Mouse (Mus musculus) hindbrain, embryonic 16.5 days (tissue): Measurements from ENCODE around the gene Pla2g2f. TPM values are rescaled to one million over a fixed set of nuclear protein-coding genes. Genes with fewer than 3 reads are reported as not detected.
A peak's percentile ranks its signal among the peaks of the same experiment; 100 is the strongest.

Experiments used
- ATAC-seq: fragments of 200-750 bp; cut with Nextera tagmentation; 2 replicates; pipeline ENCODE4 v1.8.0; 2017; ENCODE audit warnings: moderate TSS enrichment, moderate library complexity
- H3K27ac ChIP-seq: fragments of 300-500 bp; sonication (generic); 2 replicates; pipeline ENCODE4 v1.5.1; 2014; ENCODE audit warnings: low read depth, mild to moderate bottlenecking, control low read depth, low read length, moderate library complexity
- H3K27me3 ChIP-seq: fragments of 300-500 bp; sonication (generic); replicated peaks from 2 replicates; pipeline ENCODE4 v1.6.1; 2014; ENCODE audit warnings: low read length; ENCODE audit not compliant: control insufficient read depth, insufficient read depth
- H3K36me3 ChIP-seq: fragments of 300-500 bp; sonication (generic); 2 replicates; pipeline ENCODE4 v1.6.1; 2014; ENCODE audit warnings: mild to moderate bottlenecking, low read length, moderate library complexity, mixed read lengths; ENCODE audit not compliant: control insufficient read depth, insufficient read depth
- H3K4me1 ChIP-seq: fragments of 300-500 bp; sonication (generic); 2 replicates; pipeline ENCODE4 v1.6.1; 2014; ENCODE audit warnings: low read depth, low read length; ENCODE audit not compliant: control insufficient read depth, insufficient read depth
- H3K4me2 ChIP-seq: fragments of 300-500 bp; sonication (generic); 2 replicates; pipeline ENCODE4 v1.6.1; 2014; ENCODE audit warnings: mild to moderate bottlenecking, low read length, control low read depth, moderate library complexity
- H3K4me3 ChIP-seq: fragments of 300-500 bp; sonication (generic); 2 replicates; pipeline ENCODE4 v1.5.1; 2014; ENCODE audit warnings: mild to moderate bottlenecking, low read length, control low read depth, moderate library complexity
- H3K9ac ChIP-seq: fragments of 300-500 bp; sonication (generic); 2 replicates; pipeline ENCODE4 v1.6.1; 2014; ENCODE audit warnings: low read depth, mild to moderate bottlenecking, control low read depth, low read length, moderate library complexity
- H3K9me3 ChIP-seq: fragments of 300-500 bp; sonication (generic); 2 replicates; pipeline ENCODE4 v1.6.1; 2014; ENCODE audit warnings: mild to moderate bottlenecking, low read length, moderate library complexity; ENCODE audit not compliant: control insufficient read depth
- WGBS: fragments of 180-500 bp; shearing (Covaris S2); extraction: QIAGEN DNeasy Blood & Tissue Kit; methylation state at CpG from one replicate; pipeline ENCODE4 v1.1.7; 2014; 5-methylcytosine and 5-hydroxymethylcytosine counted together
- polyA plus RNA-seq: library from polyadenylated mRNA; unstranded; fragments of >200 nt; fragmentation: Nextera tagmentation; extraction: Ambion mirVana; gene quantifications from 2 replicates; pipeline ENCODE4 v1.2.1, GENCODE M21; 2015

The Pla2g2f gene
- polyA plus RNA-seq, 1 experiment from 2014 or later, result 0.06 TPM

DNA sequence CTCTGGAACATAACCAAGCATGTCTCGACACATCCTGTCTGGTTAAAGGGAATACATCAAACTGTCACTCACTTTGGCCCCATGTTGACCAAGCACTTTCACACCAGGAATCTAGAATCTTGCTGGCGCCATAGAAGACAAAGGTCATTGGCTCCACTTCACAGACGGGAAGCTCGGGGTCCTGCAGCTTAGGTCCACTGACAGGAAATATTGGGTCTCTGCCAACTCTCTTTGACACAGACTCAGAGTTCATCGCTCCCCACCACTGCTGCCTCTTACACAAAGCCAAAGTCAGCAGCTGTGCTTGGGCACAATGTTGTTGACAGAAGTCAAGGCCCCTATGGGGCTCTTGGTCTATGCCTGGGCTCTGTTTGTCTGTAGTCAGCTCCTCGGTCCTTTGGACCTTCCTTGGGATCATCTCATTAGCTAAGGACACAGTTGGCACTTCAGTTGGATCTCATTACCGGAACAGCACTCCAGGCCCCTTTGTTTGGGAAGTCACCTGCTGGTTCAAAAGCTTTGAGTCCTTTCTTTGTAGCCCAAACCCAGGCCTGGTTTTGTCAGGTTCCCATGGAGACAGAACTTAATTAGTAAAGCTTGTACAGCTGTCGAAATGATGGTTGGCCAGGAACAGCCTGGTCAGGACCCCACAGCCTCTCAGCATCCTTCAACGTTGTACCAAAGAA is 28.3 kb downstream of the Pla2g2f start:
- Histone ChIP-seq H3K4me1 (peaks cover 14% of the 10 kb centered on the region), H3K9me3 (no peaks in the 10 kb centered on the region), H3K9ac (no peak overlapping the region), H3K27me3 (no peaks in the 10 kb centered on the region), H3K4me3 (no peak overlapping the region), H3K4me2 (no peak overlapping the region), H3K36me3 (no peaks in the 10 kb centered on the region), H3K27ac (peak overlapping the region; percentile 12; the same call in 1 of the 2 replicates)
- ATAC-seq, result peak; percentile 79
- 23% methylated on average over 9 of the region's 9 CpGs for WGBS

DNA sequence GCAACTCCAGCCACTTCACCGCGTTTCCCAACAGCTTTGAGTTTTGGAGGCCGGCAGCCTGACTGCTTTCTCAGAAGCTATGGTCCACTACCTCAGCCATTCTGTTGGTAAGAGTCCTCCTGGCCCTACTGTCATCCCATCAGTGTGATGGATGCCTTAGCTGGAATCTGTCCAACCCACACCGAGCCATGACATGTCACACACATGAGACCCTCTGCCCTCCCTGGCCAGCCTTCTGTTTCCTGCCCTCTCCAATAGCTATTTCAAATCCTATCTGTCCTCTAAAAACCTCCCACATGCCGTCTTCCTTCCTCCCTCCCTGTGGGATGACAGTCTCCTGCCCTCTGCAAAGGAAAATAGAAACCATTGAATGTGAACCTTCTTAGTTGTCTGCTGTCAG is 31.7 kb downstream of the Pla2g2f start:
- Histone ChIP-seq H3K27ac (no peak overlapping the region), H3K4me1 (peaks cover 20% of the 10 kb centered on the region), H3K27me3 (no peaks in the 10 kb centered on the region), H3K4me2 (no peak overlapping the region), H3K9me3 (no peaks in the 10 kb centered on the region), H3K36me3 (no peaks in the 10 kb centered on the region), H3K4me3 (no peak overlapping the region), H3K9ac (no peak overlapping the region)
- ATAC-seq, result no peak
- WGBS, result 67% methylated on average over 5 of the region's 5 CpGs

DNA sequence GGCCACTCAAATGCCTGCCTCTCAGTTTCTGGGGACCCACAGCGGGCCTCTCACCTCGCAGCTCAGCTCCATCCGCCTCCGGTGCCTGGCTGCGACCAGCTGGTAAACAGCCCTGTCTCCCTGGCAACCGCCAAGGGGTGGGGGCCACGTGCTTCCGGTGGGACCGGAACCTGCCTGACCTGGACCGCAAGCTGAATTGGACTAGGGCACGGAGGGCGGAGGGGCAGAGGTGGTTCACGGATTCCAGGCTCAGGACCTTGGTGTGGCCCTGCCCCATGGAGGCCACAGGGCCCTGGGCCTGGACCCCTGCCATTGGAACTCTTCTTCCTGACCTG is 32.3 kb downstream of the Pla2g2f start:
- WGBS, result 4% methylated on average over 13 of the region's 13 CpGs
- Histone ChIP-seq H3K9ac (peak overlapping the region; percentile 58), H3K9me3 (no peaks in the 10 kb centered on the region), H3K36me3 (no peaks in the 10 kb centered on the region), H3K27me3 (no peaks in the 10 kb centered on the region), H3K4me2 (peak overlapping the region; percentile 59), H3K4me1 (peaks cover 20% of the 10 kb centered on the region), H3K27ac (peak overlapping the region; percentile 3; the same call in 1 of the 2 replicates), H3K4me3 (peak overlapping the region; percentile 31)
- ATAC-seq, result peak; percentile 81

DNA sequence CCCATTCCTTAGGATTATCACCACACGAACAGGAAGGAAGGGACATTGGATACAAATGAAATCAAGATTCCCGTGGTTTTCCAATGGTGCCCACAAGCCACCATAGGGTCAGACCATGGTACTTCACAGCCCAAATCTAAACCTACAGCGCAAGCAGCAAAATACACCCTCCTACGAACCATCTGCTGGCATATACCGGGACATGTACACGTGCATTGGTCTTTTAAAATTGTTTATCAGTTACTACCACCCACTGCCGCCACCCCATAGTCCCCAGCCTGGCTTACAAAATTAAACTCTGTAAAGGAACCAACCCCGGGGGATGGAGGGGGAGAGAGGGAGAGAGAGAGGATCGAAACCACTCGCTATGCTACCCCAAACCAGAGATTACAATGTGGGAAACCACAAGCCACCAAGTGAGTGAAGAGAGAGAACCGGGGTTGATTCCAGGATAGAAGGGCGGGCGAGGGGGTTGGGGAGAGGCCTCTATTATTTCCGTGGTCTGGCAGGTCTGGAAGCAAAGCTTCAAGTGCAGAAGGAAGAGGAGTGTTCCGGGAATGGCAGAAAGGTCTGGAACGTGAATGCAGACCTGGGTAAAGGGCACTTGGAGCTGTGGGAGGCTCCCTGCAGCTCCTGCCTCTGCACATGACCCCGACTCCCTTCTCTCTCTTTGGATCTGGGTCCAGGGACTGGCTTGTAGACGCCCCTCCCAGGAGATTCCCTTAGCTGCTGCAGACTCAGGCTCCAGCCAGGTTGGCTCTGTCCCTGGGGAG is 32.9 kb downstream of the Pla2g2f start, which contains the start of gene Pla2g2c:
Gene Pla2g2c (plus strand): TSS at position 439 of the 773 bp plus-strand sequence.
- no peaks in the 10 kb centered on the region for H3K27me3 ChIP-seq
- no peaks in the 10 kb centered on the region for H3K36me3 ChIP-seq
- H3K9me3 ChIP-seq, result no peaks in the 10 kb centered on the region
- H3K4me3 ChIP-seq, result peak within 1 kb of the TSS; percentile 31
- H3K27ac ChIP-seq, result peak within 1 kb of the TSS; percentile 3; the same call in 1 of the 2 replicates
- H3K4me1 ChIP-seq, result peaks cover 20% of the 10 kb centered on the region
- H3K4me2 ChIP-seq, result peak within 1 kb of the TSS; percentile 59
- ATAC-seq, result no peak
- 43% methylated on average over 18 of the region's 18 CpGs for WGBS
- peak within 1 kb of the TSS; percentile 58 for H3K9ac ChIP-seq

DNA sequence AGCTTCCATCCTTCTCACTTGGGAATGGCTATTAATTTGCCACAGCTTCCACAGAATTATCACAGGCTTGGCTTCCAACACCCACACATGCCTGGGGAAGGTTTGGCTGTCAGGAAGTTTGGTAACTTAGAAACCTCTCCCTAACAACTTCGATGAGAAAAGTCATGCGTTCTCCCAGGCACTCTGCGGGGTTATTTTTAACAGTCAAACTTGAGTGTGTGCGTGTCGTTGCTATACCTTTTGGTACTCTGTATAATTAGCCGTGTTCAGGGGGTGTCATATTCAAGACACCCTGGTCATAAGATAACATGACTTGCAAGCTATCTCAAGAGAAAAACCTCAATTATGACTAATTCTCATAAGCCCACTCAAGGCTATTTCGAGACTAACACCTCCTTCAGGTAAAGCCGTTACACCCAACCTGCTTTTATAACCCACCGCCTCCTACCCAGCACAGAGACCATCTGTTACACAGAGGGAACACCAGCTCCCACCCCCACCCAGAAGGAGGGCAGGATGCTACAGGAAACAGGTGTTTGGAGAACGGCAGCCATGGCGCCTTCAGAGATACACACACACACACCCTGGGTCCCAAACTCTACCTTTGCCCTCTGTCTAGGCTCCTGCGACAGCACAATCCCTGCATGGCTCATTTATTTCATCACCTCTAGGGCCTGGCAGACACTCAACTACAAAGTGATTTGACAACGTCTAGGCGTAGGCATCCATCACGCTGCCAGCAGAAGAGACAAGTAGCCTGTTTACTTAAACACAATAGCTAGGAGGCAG is 33.7 kb downstream of the Pla2g2f start:
- Histone ChIP-seq H3K36me3 (no peaks in the 10 kb centered on the region), H3K9me3 (no peaks in the 10 kb centered on the region), H3K27me3 (no peaks in the 10 kb centered on the region), H3K4me3 (no peak overlapping the region), H3K9ac (no peak overlapping the region), H3K4me2 (peak overlapping the region; percentile 59; the same call in 1 of the 2 replicates), H3K4me1 (peaks cover 20% of the 10 kb centered on the region), H3K27ac (no peak overlapping the region)
- 62% methylated on average over 15 of the region's 15 CpGs for WGBS
- ATAC-seq, result no peak

DNA sequence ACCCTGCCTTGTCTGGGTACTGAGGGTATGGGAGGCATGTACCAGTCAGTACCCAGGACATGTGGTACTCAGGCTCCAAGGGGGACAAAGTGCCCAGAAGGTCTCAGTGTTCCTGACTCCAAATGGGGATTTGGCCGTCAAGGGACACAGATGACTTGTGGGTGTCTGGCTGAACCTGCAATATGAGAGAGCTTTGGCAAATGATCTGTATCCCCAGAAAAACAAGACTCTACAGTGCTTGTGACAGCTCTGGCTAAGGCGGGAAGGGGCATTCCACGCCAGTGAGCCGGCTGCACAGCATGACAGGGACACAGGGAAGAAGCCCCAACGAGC is 38.2 kb downstream of the Pla2g2f start:
- 72% methylated on average over 5 of the region's 5 CpGs for WGBS
- Histone ChIP-seq H3K27ac (no peak overlapping the region), H3K4me1 (peaks cover 7% of the 10 kb centered on the region), H3K4me3 (no peak overlapping the region), H3K9ac (no peak overlapping the region), H3K4me2 (no peak overlapping the region), H3K27me3 (no peaks in the 10 kb centered on the region), H3K9me3 (no peaks in the 10 kb centered on the region), H3K36me3 (no peaks in the 10 kb centered on the region)
- no peak for ATAC-seq

DNA sequence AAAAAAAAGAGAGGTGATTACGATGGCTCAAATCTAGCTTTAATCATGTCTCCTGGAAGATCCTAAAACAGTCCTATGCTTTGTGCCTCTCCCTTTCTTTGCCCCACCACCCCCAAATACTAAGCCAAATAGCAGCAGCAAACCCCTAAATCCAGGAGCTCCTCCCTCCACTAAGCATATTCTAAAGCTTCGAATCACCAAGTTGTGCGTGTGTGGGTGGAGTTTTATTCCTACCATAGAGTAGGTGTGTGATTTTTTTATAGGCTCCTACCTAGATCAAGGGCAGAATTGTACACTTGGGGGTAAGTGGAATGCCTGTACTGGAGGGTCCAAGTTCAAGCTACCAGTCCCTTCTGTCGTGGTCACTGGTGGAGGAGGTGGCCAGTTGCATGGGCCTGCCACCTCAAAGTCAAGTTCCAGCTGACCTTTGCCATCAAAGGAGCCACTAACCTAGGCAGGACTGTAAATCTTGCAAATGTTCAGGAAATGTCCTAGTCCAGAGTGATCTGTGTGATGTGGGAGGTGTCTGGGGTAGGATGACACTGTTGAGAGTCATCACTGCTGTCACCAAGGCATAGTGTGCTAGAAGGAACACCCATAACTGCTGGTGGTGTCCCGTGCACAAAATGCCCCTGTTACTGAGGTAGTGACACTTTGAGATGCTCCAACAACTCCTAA is 38.7 kb downstream of the Pla2g2f start:
- no peaks in the 10 kb centered on the region for H3K36me3 ChIP-seq
- no peaks in the 10 kb centered on the region for H3K27me3 ChIP-seq

DNA sequence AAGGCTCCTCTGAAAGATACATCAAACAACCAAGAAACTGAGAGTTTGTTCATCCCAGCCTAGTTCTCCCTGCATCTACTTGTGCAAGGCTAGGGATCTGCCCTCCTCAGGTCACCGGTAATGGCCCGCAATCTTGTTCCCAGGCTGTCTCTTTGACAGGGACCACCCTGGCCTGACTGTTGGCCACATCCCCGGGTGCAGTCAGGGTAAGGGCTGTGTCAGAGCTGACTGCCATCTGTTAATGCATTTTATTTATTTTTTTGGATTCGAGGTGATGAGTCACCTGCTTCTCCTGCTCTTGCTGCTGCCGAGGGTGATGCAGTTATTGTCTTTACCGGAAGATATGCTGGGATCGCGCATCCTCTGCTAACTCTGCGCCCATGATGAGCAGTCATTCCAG is 40.7 kb downstream of the Pla2g2f start:
- H3K4me3 ChIP-seq, result no peak overlapping the region
- no peaks in the 10 kb centered on the region for H3K36me3 ChIP-seq
- H3K4me1 ChIP-seq, result no peaks in the 10 kb centered on the region
- no peaks in the 10 kb centered on the region for H3K9me3 ChIP-seq
- H3K27ac ChIP-seq, result no peak overlapping the region
- ATAC-seq, result no peak
- H3K9ac ChIP-seq, result no peak overlapping the region
- no peak overlapping the region for H3K4me2 ChIP-seq
- 93% methylated on average over 9 of the region's 9 CpGs for WGBS
- H3K27me3 ChIP-seq, result no peaks in the 10 kb centered on the region

More for the DNA sequence above, 38.7 kb downstream of the Pla2g2f start:
- H3K9ac ChIP-seq, result no peak overlapping the region
- no peak overlapping the region for H3K4me2 ChIP-seq
- H3K9me3 ChIP-seq, result no peaks in the 10 kb centered on the region
- H3K4me3 ChIP-seq, result no peak overlapping the region
- WGBS, result 87% methylated on average over 5 of the region's 5 CpGs
- H3K27ac ChIP-seq, result no peak overlapping the region
- ATAC-seq, result no peak
- 0 out of 2 replicates have a peak, but pooled peaks cover 2% of the 10 kb centered on the region for H3K4me1 ChIP-seq
